Mouse (Mus musculus) lung, postnatal 4 days (tissue): ENCODE data around the gene Fam162a.
"Not testable (repeated sequence)": the region's sequence is repeated elsewhere in the genome, so short reads cannot be mapped to it uniquely, and the experiment has no call there.

Experiments
- DNase-seq, 2 experiments: peaks; one replicate each; pipeline ENCODE4 v3.0.0; 2021

The Fam162a gene

DNA sequence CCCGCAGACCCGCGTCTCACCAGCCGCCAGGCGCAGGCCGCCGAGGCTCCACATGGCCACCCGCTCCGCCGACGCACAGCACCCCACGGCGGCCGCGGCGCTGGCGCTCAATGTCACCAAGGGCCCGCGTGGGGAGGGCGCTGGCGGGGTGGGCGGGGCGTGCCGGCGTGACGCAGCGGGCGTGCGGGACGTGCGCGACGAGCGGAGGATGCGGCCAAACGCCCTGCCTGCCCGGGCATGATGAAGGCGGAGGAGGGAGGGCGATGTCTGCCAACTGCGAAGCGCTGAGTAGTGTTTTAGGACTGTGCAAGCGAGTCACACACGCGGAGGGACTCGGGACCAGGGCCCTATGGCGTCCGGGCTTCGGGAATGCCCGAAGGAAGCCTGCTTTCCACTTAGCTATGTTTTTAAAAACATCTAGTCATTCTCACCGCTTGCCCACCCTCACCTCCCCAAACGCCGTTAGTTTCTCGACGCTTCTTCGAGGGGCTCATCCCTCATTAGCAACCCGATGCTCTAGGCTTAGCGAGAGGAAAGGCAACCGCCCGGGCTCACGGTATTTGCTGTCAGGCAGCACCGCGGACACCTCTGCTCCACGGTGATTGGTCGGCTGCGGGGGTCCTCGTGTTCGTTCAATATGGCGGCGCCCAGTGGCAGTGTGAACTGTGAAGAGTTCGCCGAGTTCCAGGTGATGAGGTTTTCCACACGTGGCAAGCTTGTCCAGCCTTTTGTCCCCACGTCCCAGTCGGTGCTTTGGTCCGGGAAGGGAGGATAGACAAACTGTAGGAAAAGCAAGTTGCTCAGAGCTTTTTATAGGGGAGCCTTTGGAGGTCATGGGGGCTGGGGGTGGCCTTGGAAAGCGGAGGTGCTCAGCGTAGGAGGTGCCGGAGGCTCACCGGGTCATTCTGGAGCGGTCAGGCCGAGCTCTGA is at the start of gene Fam162a, which contains the start of gene Ccdc58:
Gene Fam162a, minus strand, starts transcription at position 145 of the 930 bp plus-strand sequence.
Gene Ccdc58, plus strand, starts transcription at position 236 of the 930 bp plus-strand sequence.
- peak; percentile 93 to 95 for DNase-seq

DNA sequence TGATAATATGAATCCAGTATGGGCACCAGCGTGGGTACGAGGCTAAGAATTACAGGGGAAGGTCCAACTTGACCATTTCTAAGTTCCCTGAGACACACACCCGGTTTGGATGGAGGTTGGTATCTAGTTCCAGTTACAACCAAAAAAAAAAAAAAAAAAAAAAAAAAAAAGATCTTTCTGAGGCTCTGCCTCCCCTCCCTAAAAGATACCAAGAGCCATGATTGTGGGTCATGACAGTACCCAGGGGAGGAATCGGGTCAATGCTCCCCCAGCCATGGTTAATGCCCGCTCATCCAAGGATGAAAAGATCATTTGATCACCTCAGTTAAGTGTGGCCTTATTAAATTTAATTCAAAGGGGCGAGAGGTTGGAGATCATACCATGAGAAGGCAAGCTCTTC is 44.4 kb upstream of the Fam162a start:
- DNase-seq, result not testable (repeated sequence)

DNA sequence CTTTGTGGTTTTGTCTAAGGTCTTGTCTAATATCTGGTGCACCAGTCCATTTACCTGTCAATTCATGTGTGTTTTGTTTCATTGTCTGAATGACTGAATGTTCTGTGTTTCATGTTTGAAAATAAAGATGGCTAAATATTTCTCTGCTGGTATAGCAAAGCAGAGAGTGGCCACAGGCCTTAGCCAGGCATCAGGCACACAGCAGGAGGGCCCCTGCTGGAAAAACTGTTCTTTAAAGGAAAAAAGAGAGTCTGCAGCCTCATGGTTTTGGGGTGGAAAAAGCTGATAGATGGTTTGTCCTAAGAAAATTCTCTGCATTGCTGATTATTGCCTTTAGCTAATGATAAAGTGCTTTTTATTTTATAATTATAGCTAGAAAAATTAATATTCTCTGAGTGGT is 40.1 kb upstream of the Fam162a start:
- DNase-seq, result not testable (repeated sequence)

DNA sequence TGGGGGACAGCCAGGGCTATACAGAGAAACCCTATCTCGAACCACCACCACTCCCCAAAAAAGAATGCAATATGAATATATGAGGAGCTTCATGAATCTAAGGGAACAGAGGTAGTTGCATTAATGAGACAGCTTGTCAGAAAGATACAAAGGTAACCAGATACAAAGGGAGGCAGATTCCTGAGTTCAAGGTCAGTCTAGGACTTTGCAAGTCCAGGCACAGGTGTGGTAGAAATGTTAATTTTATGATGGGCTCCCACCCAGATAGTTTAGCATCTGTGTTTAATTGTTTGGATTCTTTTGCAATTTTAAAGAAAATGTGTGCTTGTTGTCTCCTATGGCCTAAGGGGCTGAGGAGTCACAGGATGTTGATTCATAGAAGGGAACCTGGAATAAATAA is 30.8 kb upstream of the Fam162a start:
- no peak for DNase-seq

DNA sequence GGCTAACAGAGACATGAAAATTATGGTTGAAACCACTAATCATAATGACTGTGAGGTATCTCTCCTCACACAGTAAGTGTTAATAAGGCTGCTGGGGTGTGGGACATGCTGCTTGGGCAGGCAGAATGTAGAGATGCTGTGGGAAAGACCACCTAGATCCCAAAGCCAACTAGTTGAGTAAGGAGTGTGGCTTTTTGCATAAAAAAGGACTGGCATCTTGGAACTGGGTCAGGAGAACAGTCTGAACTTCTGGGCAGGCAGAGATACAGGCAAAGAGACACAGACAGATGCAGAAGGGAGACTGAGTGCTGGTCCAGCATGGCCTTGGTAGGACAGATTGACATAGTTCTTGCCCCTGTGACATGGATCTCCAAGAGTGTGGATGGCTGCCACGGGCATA is 30.1 kb upstream of the Fam162a start:
- DNase-seq, result no peak

DNA sequence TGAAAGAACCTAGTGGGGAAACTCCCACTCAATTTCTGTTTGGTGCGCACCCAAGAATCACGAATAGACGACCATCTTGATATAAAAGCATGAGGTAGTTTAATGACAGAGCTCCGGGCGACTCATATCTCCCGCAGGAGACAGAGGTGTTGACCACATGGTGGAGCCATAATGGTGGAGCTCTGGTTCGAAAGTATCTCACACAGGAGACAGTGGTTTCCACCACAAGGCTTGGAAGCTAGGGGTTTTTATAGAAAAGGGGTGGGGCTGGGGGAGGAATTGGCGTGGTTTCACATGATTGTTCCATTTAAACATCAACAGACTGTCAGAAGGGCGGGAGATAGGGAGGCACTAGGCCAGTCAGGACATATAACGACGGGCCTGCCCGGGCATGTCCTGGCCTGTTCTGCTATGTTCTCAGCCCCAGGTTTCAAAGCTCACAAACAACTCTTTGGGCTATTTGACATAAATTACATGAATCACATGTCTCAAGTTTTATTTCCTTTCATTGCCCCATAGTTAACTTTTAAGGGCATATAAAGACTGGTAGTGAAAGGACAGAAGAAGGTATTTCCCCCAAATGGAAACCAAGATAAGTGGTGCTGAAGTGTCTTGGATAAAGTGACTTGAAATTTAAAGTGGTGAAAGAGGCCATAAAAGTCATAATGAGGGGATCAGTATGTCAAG is 26.6 kb upstream of the Fam162a start:
- not testable (repeated sequence) for DNase-seq

DNA sequence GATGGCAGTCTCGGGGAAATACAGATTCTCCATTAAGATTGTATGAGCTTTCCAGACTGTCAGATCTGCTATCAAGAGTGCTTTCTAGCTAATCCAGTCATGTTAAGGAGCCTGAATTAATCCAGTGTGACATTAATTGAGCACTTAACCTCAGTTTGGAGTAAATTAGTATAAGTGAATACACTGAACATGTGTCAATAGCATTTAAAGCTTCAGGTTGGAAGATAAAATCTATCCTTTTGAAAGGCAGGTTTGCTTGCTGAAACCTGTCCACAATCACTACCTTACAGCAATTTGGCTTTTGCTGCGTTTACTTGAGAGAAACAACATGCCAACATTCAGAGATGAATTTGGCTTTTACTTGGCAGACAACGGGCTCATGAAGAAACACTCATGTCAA is 22.7 kb upstream of the Fam162a start:
- DNase-seq, result no peak

DNA sequence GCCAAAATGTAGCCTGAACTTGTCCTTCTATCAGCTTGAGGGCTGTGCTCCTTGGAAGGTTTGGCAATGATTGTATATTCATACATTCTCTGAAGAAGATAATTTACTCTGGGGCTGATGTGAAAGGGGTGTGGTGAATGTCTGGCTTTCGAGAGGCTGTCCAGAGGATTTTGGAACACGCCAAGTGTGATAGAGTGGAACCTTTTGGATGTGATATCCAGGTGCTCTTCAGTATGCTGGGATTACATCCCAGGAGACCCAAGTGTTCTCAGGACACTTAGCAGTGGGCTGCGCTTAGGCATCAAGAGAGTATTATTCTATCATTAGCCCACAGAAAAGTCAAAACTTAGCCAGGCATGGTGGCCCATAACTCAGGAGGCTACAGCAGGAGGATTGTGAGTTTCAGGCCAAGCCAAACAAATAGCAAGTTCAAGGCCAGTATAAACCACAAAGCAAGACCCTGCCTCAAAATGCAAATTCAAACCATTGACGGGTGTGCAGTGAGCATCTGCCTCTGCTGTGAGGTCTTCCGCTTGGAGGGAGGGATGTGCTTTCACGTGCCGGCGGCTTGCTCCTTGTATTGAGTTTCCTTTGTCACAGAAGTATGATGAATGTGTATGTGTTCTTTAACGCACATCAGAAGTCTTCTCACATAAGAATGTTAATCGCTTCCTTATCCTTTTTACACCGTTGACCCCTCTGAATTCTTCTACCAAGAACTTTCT is 19.6 kb upstream of the Fam162a start:
- DNase-seq, result no peak

DNA sequence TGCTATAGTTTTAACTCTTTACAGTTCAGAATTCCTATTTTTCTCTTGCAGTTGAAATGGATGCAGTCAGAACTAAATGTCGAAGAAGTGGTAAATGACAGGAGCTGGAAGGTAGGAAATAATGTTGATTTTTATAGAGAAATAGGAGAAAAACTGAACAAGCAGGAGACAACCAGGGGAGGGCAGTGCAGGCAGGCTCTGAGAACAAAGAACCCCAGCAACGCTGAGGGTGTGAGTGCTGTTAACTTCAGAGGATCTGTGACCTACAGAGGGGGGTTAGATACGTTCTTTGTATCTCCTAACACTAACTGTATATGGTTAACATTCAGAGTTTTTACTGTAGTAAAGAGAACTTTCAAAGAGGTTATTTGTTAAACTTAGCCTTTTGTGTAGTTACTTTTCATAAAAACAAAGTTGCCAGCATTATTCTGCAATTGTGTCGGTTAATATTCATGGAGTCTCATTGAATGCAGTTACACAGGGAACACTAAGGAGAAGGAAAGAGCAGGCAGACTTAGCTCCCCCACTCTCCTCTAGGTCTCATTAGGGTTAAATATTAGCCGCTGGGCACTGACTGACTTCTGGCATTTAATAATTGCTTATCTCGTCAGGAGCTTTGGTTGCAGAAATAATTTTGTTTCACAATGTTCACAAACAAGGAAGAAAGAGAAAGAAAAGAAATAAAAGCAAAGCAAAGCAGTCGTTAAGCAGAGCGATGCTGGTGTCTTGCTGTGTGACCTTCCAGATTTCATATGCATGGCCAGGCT is 18.6 kb upstream of the Fam162a start:
- DNase-seq, result no peak

DNA sequence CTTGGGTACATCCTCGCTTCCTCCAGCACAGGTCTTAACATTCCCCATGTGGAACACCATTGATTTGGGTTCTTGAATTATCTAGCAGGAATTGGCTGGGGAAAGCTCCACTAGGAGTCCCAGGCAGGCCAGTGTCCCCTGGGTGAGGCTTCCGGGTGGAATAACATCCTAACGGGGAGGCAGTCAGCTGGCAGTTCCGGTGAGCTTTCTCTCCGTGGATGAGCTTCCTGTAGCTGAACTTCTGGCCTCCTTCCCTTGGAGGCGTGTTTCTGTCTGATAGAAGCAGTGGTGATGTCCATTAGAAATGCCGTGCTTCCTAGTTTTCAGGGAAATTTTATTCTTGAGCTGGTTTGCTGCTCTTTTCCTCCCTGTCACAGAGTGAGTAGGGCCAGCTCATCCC is 17.7 kb upstream of the Fam162a start:
- DNase-seq, result no peak

DNA sequence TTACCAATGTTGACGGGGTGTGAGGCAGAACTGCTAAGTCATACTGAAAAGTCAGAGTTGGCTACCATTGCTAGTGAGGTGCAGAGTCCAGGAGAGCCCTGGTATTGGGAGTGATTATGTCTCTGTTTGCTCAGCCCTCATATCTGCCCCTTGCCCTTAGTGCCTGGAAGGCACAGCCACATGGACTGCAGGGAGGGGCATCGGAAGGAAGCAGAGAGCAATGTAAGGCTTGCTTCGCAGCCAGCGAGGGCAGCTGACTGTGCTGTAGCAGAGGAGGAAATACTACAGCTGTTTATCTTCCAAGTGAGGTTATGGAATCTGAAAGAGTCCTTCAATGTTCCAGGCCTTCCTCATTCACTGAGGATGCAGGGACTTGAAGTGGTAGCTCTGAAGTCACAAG is 16.5 kb upstream of the Fam162a start:
- peak; percentile 8 to 54 for DNase-seq

DNA sequence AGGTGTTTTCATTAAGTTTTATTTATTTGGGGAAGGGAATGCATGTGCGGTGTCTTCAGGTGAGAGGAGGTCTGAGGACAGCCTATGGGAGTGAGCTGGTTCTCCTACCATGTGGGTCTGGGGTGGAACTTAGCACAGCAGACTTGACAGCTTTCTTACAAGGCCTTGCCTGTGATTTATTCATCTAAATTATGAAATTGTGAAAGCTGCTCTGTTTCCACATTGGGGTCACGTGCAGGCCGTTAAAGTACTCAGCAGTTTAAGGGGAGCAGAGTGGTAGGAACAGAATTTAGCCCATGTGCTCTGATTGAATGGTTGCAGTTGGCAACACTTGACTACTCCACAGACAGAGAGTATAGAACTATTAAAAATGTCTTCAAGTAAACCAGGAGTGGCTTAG is 8.5 kb upstream of the Fam162a start:
- no peak for DNase-seq

DNA sequence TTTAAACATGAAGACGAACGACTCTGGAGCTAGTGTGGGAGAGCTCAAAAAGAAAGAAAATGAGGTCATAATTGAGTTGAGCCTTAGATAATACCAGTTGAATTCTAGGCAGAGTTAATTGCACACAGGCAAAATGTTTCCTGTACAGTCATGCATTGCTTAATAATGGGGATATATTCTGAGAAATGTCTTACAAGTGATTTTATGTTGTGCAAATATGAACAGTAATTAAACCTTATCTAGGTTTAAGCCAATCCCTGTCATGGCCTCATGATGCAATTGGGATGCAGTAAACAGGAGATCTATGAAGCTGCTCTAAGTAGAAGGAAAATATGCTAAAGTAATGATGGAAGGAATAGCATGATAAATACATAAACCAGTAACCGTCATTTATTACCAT is 3.4 kb upstream of the Fam162a start:
- DNase-seq, result no peak

DNA sequence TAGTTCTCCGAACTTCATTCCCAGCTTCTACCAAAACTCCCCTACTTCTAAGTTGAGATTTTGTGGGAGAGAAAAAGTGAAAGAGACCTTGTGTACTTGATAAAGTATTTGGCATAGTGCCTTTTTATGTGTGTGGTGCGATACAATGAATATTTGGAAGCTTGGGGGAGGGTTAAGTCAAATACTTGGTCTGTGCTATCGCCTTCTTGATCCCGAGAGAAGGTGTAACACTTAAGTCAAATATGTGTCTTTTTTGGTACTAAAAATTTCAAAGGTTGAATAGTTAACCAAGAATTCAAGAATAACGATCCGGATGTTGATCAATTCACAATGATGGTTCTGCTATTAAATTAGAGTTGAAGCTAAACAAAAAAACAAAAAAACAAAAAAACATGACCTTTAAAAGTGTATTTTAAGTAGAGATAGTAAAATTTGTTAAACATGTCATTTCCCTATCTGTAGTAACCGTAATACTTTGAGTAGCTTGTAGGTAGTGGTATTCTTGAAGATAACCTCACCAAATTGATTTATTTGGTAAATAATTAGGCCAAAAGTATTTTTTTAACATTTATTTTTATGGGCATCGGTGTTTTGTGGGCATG is 1.1 kb upstream of the Fam162a start:
- no peak for DNase-seq

DNA sequence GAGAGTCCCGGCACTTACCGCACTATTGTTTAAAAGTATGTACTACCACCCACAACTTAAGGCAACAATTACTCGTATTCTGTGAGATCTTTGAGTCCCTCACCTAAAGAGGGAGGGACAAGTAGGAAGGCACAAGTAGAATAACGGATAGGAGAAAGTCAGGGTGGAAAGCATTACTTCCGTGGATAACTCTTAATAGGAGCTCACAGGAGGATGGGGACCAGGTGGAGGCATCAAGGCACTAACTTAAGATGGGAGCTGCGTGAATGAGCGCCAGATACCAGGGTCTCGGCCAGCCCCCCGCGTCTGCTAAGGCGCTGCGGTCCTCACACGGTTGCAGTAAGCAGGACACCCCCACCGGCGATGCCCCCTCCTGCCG is 334 bp downstream of the Fam162a start:
- no peak for DNase-seq

DNA sequence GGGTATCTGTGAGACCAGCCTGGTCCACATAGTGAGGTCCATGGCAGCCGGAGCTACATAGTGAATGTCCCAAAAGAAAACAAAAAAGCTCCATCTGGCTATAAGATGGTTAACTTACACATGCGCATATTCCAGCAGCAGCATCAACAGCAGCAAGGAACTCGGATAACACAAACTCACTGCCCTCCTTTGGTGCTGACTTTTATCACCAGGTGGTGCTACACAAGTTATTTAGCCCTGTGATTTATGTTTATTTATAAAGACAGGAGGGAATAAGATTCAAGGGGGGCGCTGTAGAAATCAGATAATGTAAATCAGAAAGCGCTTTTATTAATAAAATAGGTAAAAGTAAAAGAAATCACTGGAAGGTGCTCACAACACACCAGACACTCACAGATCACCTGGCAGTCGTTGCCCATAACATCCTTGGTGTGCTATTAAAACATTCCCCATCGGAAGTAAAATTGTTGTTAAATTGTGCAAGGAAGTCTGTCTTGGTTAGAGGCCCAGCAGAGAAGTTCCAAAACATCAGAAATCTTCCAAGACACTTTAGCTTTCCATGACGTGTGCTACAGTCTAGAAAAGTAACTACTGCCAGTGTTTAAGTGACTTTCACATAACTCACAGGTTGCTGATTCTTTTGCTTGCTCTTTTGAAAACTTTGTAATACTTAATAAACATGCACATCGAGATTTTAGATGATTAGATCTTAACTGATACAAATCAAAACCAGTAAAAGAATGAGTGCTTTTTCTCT is 1.4 kb downstream of the Fam162a start:
- no peak for DNase-seq

DNA sequence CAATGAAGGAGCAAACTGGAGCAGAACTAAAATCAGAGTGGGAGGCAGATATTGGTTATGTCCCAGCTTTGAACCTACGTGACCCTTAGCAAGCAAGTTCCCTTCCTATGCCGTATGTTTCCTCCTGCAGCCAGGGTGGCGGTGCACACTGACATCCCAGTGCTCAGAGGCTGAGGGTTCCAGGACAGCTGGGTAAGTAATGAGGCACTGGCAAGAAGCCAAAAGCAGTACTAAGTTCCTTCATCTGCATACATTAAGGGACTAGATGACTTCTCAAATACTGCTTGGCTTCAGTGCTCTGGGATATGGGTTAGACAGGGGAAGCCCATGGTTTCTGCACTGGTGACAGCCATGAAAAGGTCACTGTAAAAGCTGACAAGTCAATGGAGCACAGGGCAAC is 3.0 kb downstream of the Fam162a start:
- no peak for DNase-seq

DNA sequence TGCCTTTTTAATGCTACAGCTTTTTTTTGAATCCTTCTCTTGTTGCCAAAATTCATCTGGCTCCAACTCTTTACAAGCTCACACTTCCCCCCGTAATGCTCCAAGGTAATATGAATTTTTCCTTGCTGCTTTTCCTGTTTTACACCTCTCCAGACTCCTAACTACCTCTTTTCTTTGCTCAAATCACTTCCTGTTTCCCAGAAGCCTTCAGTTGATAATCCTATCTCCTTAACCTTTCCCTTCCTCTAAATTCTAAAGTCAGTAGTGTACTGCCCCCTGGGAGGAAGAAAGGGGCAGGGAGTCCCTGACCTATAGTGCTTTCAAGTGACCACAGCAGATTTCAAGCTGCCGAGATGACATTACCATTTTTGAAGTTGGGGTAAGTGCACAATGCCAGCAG is 3.7 kb downstream of the Fam162a start:
- DNase-seq, result no peak

DNA sequence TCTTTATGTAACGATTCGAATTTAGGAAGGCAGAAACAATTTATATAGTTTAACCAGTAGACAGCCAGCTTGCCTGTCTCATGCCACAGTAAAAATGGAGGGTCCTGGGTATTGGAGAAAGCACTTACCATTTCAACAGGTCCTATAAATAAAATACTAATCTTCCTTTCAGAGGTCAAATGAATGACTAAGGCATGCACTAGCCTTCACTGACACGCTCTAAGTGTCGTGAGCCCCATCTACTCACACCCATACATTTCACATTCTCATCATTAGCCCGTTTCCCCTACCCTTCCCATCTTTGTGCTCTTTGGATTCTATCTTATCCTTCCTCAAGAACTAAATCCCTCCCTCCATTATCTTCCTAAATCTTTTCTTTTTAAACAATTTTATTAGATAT is 6.5 kb downstream of the Fam162a start:
- DNase-seq, result no peak

DNA sequence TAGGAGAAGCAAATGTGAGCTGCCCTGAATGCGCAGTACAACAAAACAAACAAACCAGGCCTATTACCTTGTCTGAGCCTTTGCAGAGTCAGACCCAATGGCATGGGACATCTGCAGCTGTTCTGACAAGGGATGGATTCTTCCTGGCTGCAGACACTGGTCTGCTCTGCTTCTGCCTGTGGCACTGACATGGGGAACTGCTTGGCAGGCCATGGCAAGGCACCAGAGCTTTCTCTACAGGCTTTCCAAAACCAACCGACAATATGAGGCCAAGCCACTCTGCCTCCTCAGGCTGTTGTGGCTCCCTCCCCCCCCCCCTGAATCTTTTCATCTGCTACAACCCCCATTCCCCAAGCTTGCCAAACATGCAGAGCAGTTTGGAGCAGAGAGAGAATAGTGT is 8.1 kb downstream of the Fam162a start:
- DNase-seq, result no peak

DNA sequence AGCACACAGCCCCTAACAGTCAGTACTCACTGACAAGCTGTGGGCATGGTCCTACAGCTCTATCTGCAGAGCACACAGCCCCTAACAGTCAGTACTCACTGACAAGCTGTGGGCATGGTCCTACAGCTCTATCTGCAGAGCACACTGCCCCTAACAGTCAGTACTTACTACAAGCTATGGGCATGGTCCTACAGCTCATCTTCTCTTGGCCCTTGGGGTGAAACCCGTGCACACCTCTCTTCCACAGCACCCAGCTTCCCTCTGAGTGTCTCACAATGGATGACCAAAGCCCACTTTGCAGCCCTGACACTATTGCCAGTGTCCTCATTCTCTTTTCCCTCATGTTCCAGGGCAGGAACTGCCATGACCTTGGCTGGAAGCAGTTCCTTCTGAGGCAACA is 8.9 kb downstream of the Fam162a start:
- DNase-seq, result not testable (repeated sequence)
